ENCODE assay signal across 8 mouse cellular contexts in the genomic region with DNA sequence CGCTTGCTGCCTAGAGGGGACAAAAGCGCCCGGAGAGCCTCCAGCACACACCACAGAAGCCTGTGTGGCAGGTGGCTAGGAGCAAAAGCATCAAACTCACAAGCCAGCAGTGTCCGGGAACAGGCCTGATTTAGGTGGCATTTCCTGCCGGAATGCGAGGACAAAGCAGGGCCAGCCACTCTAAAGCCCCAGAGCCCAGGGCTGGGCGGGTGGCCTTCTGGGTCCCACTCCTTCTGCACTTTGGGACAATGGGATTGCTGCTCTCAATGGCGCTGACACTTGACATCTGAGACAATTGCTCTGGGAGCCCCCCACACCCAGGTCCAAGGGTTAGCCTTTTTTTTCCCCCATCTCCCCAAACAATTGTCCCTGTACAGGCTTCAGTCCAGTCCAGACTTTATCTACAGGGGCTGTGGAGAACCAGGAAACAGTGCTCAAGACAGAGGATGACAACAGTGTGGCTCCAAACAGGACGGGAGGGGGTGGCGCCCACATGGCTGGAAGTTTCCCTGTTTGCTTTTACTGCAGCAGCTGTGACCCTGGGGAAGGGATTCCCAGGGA. TPM values are rescaled to one million over a fixed set of nuclear protein-coding genes. Genes with fewer than 3 reads are reported as not detected.
DNase-seq lines count a peak whose midpoint lies in the region; ATAC-seq lines count a peak whose summit lies in the region.

No protein-coding gene starts in this region.

- 0 out of 2 replicates have a peak overlapping the region, but pooled peaks have one; percentile 52 for H3K9ac ChIP-seq in heart, embryonic 13.5 days
- H3K9ac ChIP-seq in limb, embryonic 12.5 days (replicated peaks) = no peak overlapping the region

- H3K4me1 ChIP-seq in heart, embryonic 13.5 days = peaks cover 39% of the 10 kb centered on the region
- peaks cover 98% of the 10 kb centered on the region for H3K4me1 ChIP-seq in hindbrain, embryonic 10.5 days (replicated peaks)
- peaks cover 47% of the 10 kb centered on the region for H3K4me1 ChIP-seq in limb, embryonic 12.5 days (replicated peaks)

- H3K4me2 ChIP-seq in heart, embryonic 13.5 days = no peak overlapping the region
- H3K4me2 ChIP-seq in limb, embryonic 12.5 days = no peak overlapping the region

- H3K4me3 ChIP-seq in heart, embryonic 13.5 days = no peak overlapping the region
- 0 out of 2 replicates have a peak overlapping the region, but pooled peaks have one; percentile 2 for H3K4me3 ChIP-seq in hindbrain, embryonic 10.5 days
- no peak overlapping the region for H3K4me3 ChIP-seq in limb, embryonic 12.5 days (replicated peaks)

- WGBS in heart, embryonic 13.5 days = 43% methylated on average over 10 of the region's 10 CpGs
- 28% methylated on average over 10 of the region's 10 CpGs for WGBS in hindbrain, embryonic 10.5 days
- WGBS in limb, embryonic 12.5 days = 54% methylated on average over 10 of the region's 10 CpGs

- intact Hi-C loops in heart, postnatal 25 days (cut with DNase I) = no loop called here
- intact Hi-C loops in left cerebral cortex, postnatal 4 days (cut with DNase I) = no loop called here

- H3K9me3 ChIP-seq in heart, embryonic 13.5 days = no peaks in the 10 kb centered on the region
- H3K9me3 ChIP-seq in hindbrain, embryonic 10.5 days = no peaks in the 10 kb centered on the region
- H3K9me3 ChIP-seq in limb, embryonic 12.5 days = no peaks in the 10 kb centered on the region

- H3K36me3 ChIP-seq in heart, embryonic 13.5 days = no peaks in the 10 kb centered on the region
- H3K36me3 ChIP-seq in hindbrain, embryonic 10.5 days = no peaks in the 10 kb centered on the region
- H3K36me3 ChIP-seq in limb, embryonic 12.5 days = no peaks in the 10 kb centered on the region

- peak overlapping the region; percentile 66 for H3K27ac ChIP-seq in heart, embryonic 13.5 days (replicated peaks)
- H3K27ac ChIP-seq in hindbrain, embryonic 10.5 days = peak overlapping the region; percentile 90
- peak overlapping the region; percentile 64 for H3K27ac ChIP-seq in limb, embryonic 12.5 days

- no peak for ATAC-seq in heart, embryonic 13.5 days (ENCODE audit: extremely low read depth, insufficient number of reproducible peaks, low FRiP score, low TSS enrichment)
- ATAC-seq in limb, embryonic 12.5 days (ENCODE audit: insufficient number of reproducible peaks, insufficient read depth, low FRiP score, low TSS enrichment, low read depth) = no peak

- no peak for DNase-seq in heart, postnatal 25 days (ENCODE audit: low spot score)
- peak; percentile 77 for DNase-seq in hindbrain, embryonic 10.5 days (ENCODE audit: low spot score)
- DNase-seq in neural tube, embryonic 10.5 days (ENCODE audit: extremely low spot score, low spot score) = peak; percentile 60
- no peak for DNase-seq in left cerebral cortex, postnatal 4 days
- no peak for DNase-seq in thymus, adult 18-20 months
- no peak for DNase-seq in ovary, postnatal 14 days (ENCODE audit: low spot score)

- no peaks in the 10 kb centered on the region for H3K27me3 ChIP-seq in heart, embryonic 13.5 days (replicated peaks)
- H3K27me3 ChIP-seq in hindbrain, embryonic 10.5 days (ENCODE audit: insufficient read depth, poor library complexity, severe bottlenecking) = no peaks in the 10 kb centered on the region
- H3K27me3 ChIP-seq in limb, embryonic 12.5 days = no peaks in the 10 kb centered on the region

RNA-seq across cellular contexts. Expression of a gene that starts 56.1 kb away (rescaled TPM):
- 8.3 and 8.7 TPM in 2 replicates for polyA plus RNA-seq in heart, embryonic 13.5 days (2015; fragmentation: Nextera tagmentation; extraction: Ambion mirVana)
- 1 to 10 TPM; 5.9 to 6.6 TPM for total RNA-seq in heart, postnatal 25 days (2021)
- polyA plus RNA-seq in hindbrain, embryonic 10.5 days (2016; fragmentation: Nextera tagmentation; extraction: Ambion mirVana) = 36.8 and 44.1 TPM in 2 replicates
- polyA plus RNA-seq in limb, embryonic 12.5 days (2016; fragmentation: Nextera tagmentation; extraction: Ambion mirVana) = 26.5 and 29.5 TPM in 2 replicates
- 10 to 100 TPM; 56.7 to 56.9 TPM for total RNA-seq in left cerebral cortex, postnatal 4 days (2021)

Comparison
In these comparisons a context has a peak if more than half of its experiments do, and no peak if none do; other contexts are left out.
1. DNase-seq: peak in hindbrain, embryonic 10.5 days (single experiment) and neural tube, embryonic 10.5 days (single experiment); none in heart, postnatal 25 days (single experiment), left cerebral cortex, postnatal 4 days (single experiment), thymus, adult 18-20 months (0 of 2) and ovary, postnatal 14 days (single experiment).
2. Peak in every context shown above with its lines, with median percentiles within 50 percentile points of each other: H3K27ac ChIP-seq.